Mouse (Mus musculus) heart, embryonic 13.5 days (tissue): ENCODE measurements around the gene Mt3. TPM values are rescaled to one million over a fixed set of nuclear protein-coding genes. Genes with fewer than 3 reads are reported as not detected.

Experiments
- ATAC-seq: fragments of 200-750 bp; cut with Nextera tagmentation; 2 replicates; pipeline ENCODE4 v1.8.0; 2017; ENCODE audit warnings: moderate TSS enrichment; ENCODE audit not compliant: insufficient number of reproducible peaks, low FRiP score, low TSS enrichment; ENCODE audit errors: extremely low read depth
- H3K27ac ChIP-seq: fragments of 300-500 bp; sonication (generic); replicated peaks from 2 replicates; pipeline ENCODE4 v1.5.1; 2015; ENCODE audit warnings: moderate library complexity, mild to moderate bottlenecking, inconsistent platforms
- H3K27me3 ChIP-seq: fragments of 300-500 bp; sonication (generic); replicated peaks from 2 replicates; pipeline ENCODE4 v1.6.1; 2015; ENCODE audit warnings: mild to moderate bottlenecking, inconsistent platforms
- H3K36me3 ChIP-seq: fragments of 300-500 bp; sonication (generic); 2 replicates; pipeline ENCODE4 v1.6.1; 2015; ENCODE audit warnings: mild to moderate bottlenecking, inconsistent platforms
- H3K4me1 ChIP-seq: fragments of 300-500 bp; sonication (generic); 2 replicates; pipeline ENCODE4 v1.6.1; 2015; ENCODE audit warnings: inconsistent platforms
- H3K4me2 ChIP-seq: fragments of 300-500 bp; sonication (generic); 2 replicates; pipeline ENCODE4 v1.6.1; 2015; ENCODE audit warnings: inconsistent platforms, mild to moderate bottlenecking, moderate library complexity
- H3K4me3 ChIP-seq: fragments of 300-500 bp; sonication (generic); 2 replicates; pipeline ENCODE4 v1.5.1; 2015; ENCODE audit warnings: moderate library complexity, mild to moderate bottlenecking, inconsistent platforms
- H3K9ac ChIP-seq: fragments of 300-500 bp; sonication (generic); 2 replicates; pipeline ENCODE4 v1.6.1; 2015; ENCODE audit warnings: inconsistent platforms, mild to moderate bottlenecking, moderate library complexity
- H3K9me3 ChIP-seq: fragments of 300-500 bp; sonication (generic); 2 replicates; pipeline ENCODE4 v1.6.1; 2016; ENCODE audit warnings: inconsistent platforms
- WGBS: fragments of 180-500 bp; shearing (Covaris S2); methylation state at CpG from one replicate; pipeline ENCODE4 v1.1.7; 2015; ENCODE audit warnings: mixed read lengths; 5-methylcytosine and 5-hydroxymethylcytosine counted together
- polyA plus RNA-seq: library from polyadenylated mRNA; unstranded; fragments of >200 nt; fragmentation: Nextera tagmentation; extraction: Ambion mirVana; gene quantifications from 2 replicates; pipeline ENCODE4 v1.2.1, GENCODE M21; 2015

Mt3 gene
- polyA plus RNA-seq, 1 experiment from 2014 or later: 36.5 TPM

- peak overlapping the region; percentile 61; the same call in 1 of the 2 replicates for H3K9ac ChIP-seq
- H3K27ac ChIP-seq: no peak overlapping the region
- 5% methylated on average over 17 of the region's 17 CpGs for WGBS
- no peaks in the 10 kb centered on the region for H3K36me3 ChIP-seq
- H3K9me3 ChIP-seq: no peaks in the 10 kb centered on the region
- ATAC-seq: peak; percentile 69
- peak overlapping the region; percentile 65 for H3K4me2 ChIP-seq
- H3K4me1 ChIP-seq: peaks cover 54% of the 10 kb centered on the region
- peak overlapping the region; percentile 31; the same call in 1 of the 2 replicates for H3K4me3 ChIP-seq
- H3K27me3 ChIP-seq: peaks cover 72% of the 10 kb centered on the region
These were observed 34.1 kb downstream of the Mt3 start for GRCm38 (mm10) chr8:94186542-94186941.

- WGBS: 41% methylated on average over 21 of the region's 21 CpGs
- H3K4me1 ChIP-seq: peaks cover 54% of the 10 kb centered on the region
- H3K9me3 ChIP-seq: no peaks in the 10 kb centered on the region
- H3K27me3 ChIP-seq: peaks cover 63% of the 10 kb centered on the region
- ATAC-seq: no peak
- H3K9ac ChIP-seq: peak overlapping the region; percentile 61; the same call in 1 of the 2 replicates
- peak overlapping the region; percentile 9; the same call in 1 of the 2 replicates for H3K27ac ChIP-seq
- no peaks in the 10 kb centered on the region for H3K36me3 ChIP-seq
- no peak overlapping the region for H3K4me3 ChIP-seq
- peak overlapping the region; percentile 65 for H3K4me2 ChIP-seq
These were observed 35.0 kb downstream of the Mt3 start for GRCm38 (mm10) chr8:94187290-94188002.

GRCm38 (mm10) chr8:94189275-94190031, 37.0 kb downstream of the Mt3 start:
- no peak for ATAC-seq
- peaks cover 36% of the 10 kb centered on the region for H3K4me1 ChIP-seq
- no peak overlapping the region for H3K4me3 ChIP-seq
- H3K36me3 ChIP-seq: no peaks in the 10 kb centered on the region
- WGBS: 51% methylated on average over 13 of the region's 13 CpGs
- H3K9ac ChIP-seq: no peak overlapping the region
- H3K4me2 ChIP-seq: no peak overlapping the region
- H3K9me3 ChIP-seq: no peaks in the 10 kb centered on the region
- H3K27ac ChIP-seq: no peak overlapping the region
- peaks cover 44% of the 10 kb centered on the region for H3K27me3 ChIP-seq

- Histone ChIP-seq H3K9ac (peak overlapping the region; percentile 50; the same call in 1 of the 2 replicates), H3K36me3 (no peaks in the 10 kb centered on the region), H3K4me3 (peak overlapping the region; percentile 41), H3K4me2 (peak overlapping the region; percentile 67), H3K27ac (no peak overlapping the region), H3K27me3 (peaks cover 26% of the 10 kb centered on the region), H3K4me1 (peaks cover 31% of the 10 kb centered on the region), H3K9me3 (no peaks in the 10 kb centered on the region)
- WGBS: 22% methylated on average over 21 of the region's 21 CpGs
- peak; percentile 51; the same call in 1 of the 2 replicates for ATAC-seq
These were observed 38.8 kb downstream of the Mt3 start for GRCm38 (mm10) chr8:94191101-94191691.

- no peak overlapping the region for H3K27ac ChIP-seq
- no peaks in the 10 kb centered on the region for H3K36me3 ChIP-seq
- H3K27me3 ChIP-seq: peaks cover 9% of the 10 kb centered on the region
- 76% methylated on average over 1 of the region's 1 CpGs for WGBS
- H3K9ac ChIP-seq: no peak overlapping the region
- H3K4me3 ChIP-seq: no peak overlapping the region
- ATAC-seq: no peak
- H3K9me3 ChIP-seq: no peaks in the 10 kb centered on the region
- H3K4me1 ChIP-seq: peaks cover 16% of the 10 kb centered on the region
- no peak overlapping the region for H3K4me2 ChIP-seq
These were observed 40.5 kb downstream of the Mt3 start for GRCm38 (mm10) chr8:94192926-94193325.

GRCm38 (mm10) chr8:94194591-94195223, 42.3 kb downstream of the Mt3 start:
- no peak overlapping the region for H3K4me2 ChIP-seq
- peaks cover 9% of the 10 kb centered on the region for H3K4me1 ChIP-seq
- ATAC-seq: no peak
- H3K9ac ChIP-seq: no peak overlapping the region
- 77% methylated on average over 7 of the region's 7 CpGs for WGBS
- H3K9me3 ChIP-seq: no peaks in the 10 kb centered on the region
- no peaks in the 10 kb centered on the region for H3K36me3 ChIP-seq
- no peak overlapping the region for H3K4me3 ChIP-seq
- no peaks in the 10 kb centered on the region; the same call in none of the 2 replicates for H3K27me3 ChIP-seq
- no peak overlapping the region for H3K27ac ChIP-seq

GRCm38 (mm10) chr8:94199202-94199869, 46.9 kb downstream of the Mt3 start:
- H3K9ac ChIP-seq: peak overlapping the region; percentile 67
- no peak overlapping the region for H3K4me3 ChIP-seq
- no peak for ATAC-seq
- 43% methylated on average over 10 of the region's 10 CpGs for WGBS
- no peaks in the 10 kb centered on the region for H3K9me3 ChIP-seq
- H3K27me3 ChIP-seq: no peaks in the 10 kb centered on the region; the same call in 1 of the 2 replicates
- no peak overlapping the region for H3K27ac ChIP-seq
- H3K4me2 ChIP-seq: 0 out of 2 replicates have a peak overlapping the region, but pooled peaks have one; percentile 34
- H3K4me1 ChIP-seq: no peaks in the 10 kb centered on the region; the same call in 1 of the 2 replicates
- no peaks in the 10 kb centered on the region for H3K36me3 ChIP-seq

Other genes with a start within 250 kb of the Mt3 start
- gene Amfr, start 139.8 kb upstream of the Mt3 start, polyA plus RNA-seq: 41.8 and 44.8 TPM in 2 replicates
- 73.6 and 74.6 TPM in 2 replicates for gene Nudt21, start 115.6 kb upstream of the Mt3 start, polyA plus RNA-seq
- 9.2 TPM in 2 replicates for gene Ogfod1, start 115.4 kb upstream of the Mt3 start, polyA plus RNA-seq
- 6.3 and 7.1 TPM in 2 replicates for gene Bbs2, start 53.7 kb upstream of the Mt3 start, polyA plus RNA-seq
- not detected in 2 replicates for gene Mt4, start 15.4 kb upstream of the Mt3 start, polyA plus RNA-seq
- 27.9 and 61.6 TPM in 2 replicates for gene Mt2, start 20.1 kb downstream of the Mt3 start, polyA plus RNA-seq
- gene Mt1, start 26.5 kb downstream of the Mt3 start, polyA plus RNA-seq: 230 and 374 TPM in 2 replicates
- 58.0 and 65.9 TPM in 2 replicates for gene Nup93, start 62.0 kb downstream of the Mt3 start, polyA plus RNA-seq
- gene Slc12a3, start 176.6 kb downstream of the Mt3 start, polyA plus RNA-seq: not detected in 2 replicates
- 80.6 and 81.1 TPM in 2 replicates for gene Herpud1, start 233.8 kb downstream of the Mt3 start, polyA plus RNA-seq